Mouse (Mus musculus) limb, embryonic 12.5 days (tissue): ENCODE measurements at regions not wholly inside any gene's neighbourhood (a gene's known extent, or its start where the extent isn't known, plus 50 kb on each side); places are given as distances from the start of the nearest gene placed in this dataset.

Experiments used
- ATAC-seq: fragments of 200-750 bp; cut with Nextera tagmentation; 2 replicates; pipeline ENCODE4 v1.8.0; 2017; ENCODE audit warnings: low read depth, moderate TSS enrichment; ENCODE audit not compliant: insufficient number of reproducible peaks, insufficient read depth, low FRiP score, low TSS enrichment
- H3K27ac ChIP-seq: fragments of 300-500 bp; sonication (generic); 2 replicates; pipeline ENCODE4 v1.5.1; 2016; ENCODE audit warnings: mild to moderate bottlenecking, moderate library complexity
- H3K27me3 ChIP-seq: fragments of 300-500 bp; sonication (generic); 2 replicates; pipeline ENCODE4 v1.6.1; 2016; ENCODE audit warnings: mild to moderate bottlenecking, moderate library complexity
- H3K36me3 ChIP-seq: fragments of 300-500 bp; sonication (generic); 2 replicates; pipeline ENCODE4 v1.6.1; 2016; ENCODE audit warnings: mild to moderate bottlenecking, moderate library complexity
- H3K4me1 ChIP-seq: fragments of 300-500 bp; sonication (generic); replicated peaks from 2 replicates; pipeline ENCODE4 v1.6.1; 2016
- H3K4me2 ChIP-seq: fragments of 300-500 bp; sonication (generic); 2 replicates; pipeline ENCODE4 v1.6.1; 2016; ENCODE audit warnings: mild to moderate bottlenecking, moderate library complexity
- H3K4me3 ChIP-seq: fragments of 300-500 bp; sonication (generic); replicated peaks from 2 replicates; pipeline ENCODE4 v1.5.1; 2016; ENCODE audit warnings: mild to moderate bottlenecking
- H3K9ac ChIP-seq: fragments of 300-500 bp; sonication (generic); replicated peaks from 2 replicates; pipeline ENCODE4 v1.6.1; 2016; ENCODE audit warnings: mild to moderate bottlenecking, moderate library complexity
- H3K9me3 ChIP-seq: fragments of 300-500 bp; sonication (generic); 2 replicates; pipeline ENCODE4 v1.6.1; 2016; ENCODE audit warnings: mild to moderate bottlenecking, moderate library complexity
- WGBS: fragments of 180-500 bp; shearing (Covaris S2); methylation state at CpG from one replicate; pipeline ENCODE4 v1.1.7; 2016; 5-methylcytosine and 5-hydroxymethylcytosine counted together

DNA sequence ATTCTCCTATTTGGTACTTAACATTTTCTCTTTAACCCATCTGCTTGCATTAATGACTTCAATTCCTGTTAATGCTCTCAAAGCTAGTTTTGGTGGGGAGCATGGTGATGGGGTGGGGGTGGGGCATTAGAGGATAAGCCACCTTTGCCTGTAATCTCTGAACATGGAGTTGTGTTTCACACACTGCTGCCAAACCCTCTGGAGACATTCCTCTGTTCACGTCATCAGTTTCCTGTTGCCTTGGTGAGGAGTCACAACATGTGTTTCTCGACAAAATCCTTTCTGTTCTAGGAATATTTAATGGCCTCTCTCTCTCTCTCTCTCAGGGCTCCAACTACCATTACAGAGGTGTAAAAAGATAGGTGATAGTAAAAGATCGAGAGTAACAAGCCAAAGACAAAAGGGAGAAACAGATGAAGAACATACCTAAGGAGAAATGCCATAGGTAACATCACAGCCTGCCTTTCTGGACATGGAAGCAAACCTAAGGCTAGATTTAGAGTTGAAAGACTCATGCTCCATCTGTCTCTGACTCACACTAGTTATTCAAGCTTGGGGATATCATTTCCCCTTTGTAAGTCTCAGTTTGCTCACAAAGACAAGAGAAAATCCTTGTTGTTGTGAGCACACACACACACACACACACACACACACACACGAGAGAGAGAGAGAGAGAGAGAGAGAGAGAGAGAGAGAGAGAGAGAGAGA, 618.6 kb downstream of the Slc22a22 start:
- Histone ChIP-seq H3K27ac (no peak overlapping the region), H3K9ac (no peak overlapping the region), H3K9me3 (no peaks in the 10 kb centered on the region), H3K4me1 (peaks cover 12% of the 10 kb centered on the region), H3K36me3 (no peaks in the 10 kb centered on the region), H3K4me3 (no peak overlapping the region), H3K27me3 (no peaks in the 10 kb centered on the region), H3K4me2 (no peak overlapping the region)
- peak; percentile 52; the same call in 1 of the 2 replicates for ATAC-seq
- WGBS, result 24% methylated on average over 4 of the region's 4 CpGs

- Histone ChIP-seq H3K9me3 (no peaks in the 10 kb centered on the region), H3K27me3 (no peaks in the 10 kb centered on the region), H3K4me3 (no peak overlapping the region), H3K9ac (no peak overlapping the region), H3K36me3 (no peaks in the 10 kb centered on the region), H3K27ac (no peak overlapping the region), H3K4me1 (peaks cover 12% of the 10 kb centered on the region), H3K4me2 (no peak overlapping the region)
- 4% methylated on average over 3 of the region's 3 CpGs for WGBS
- no peak for ATAC-seq
These were observed 619.3 kb downstream of the Slc22a22 start for GRCm38 (mm10) chr15:56858134-56858533.

GRCm38 (mm10) chr15:56856057-56856456, 621.4 kb downstream of the Slc22a22 start:
- Histone ChIP-seq H3K36me3 (no peaks in the 10 kb centered on the region), H3K4me2 (no peak overlapping the region), H3K9ac (no peak overlapping the region), H3K27me3 (no peaks in the 10 kb centered on the region), H3K9me3 (no peaks in the 10 kb centered on the region), H3K27ac (no peak overlapping the region), H3K4me1 (peaks cover 12% of the 10 kb centered on the region), H3K4me3 (no peak overlapping the region)
- ATAC-seq, result no peak
- WGBS, result 5% methylated on average over 2 of the region's 2 CpGs

DNA sequence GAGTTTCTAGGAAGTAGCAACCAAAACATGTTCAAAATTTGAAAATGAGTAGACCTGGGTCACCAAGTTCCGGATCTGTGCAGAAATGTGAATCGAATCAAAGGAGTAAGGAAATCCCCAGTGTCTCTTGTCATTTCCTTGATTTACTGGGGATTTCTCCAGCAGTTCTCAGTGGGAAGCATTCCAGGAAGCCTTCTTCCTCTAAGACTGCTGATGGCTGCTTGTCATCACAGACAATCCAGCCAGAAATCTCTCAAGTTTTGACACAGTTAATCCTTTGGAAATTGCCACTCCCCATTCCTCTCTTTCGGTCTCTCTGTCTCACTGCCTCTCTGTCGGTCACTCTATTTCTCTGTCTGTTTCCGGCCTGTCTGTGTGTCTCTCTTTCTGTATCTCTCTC, 624.3 kb downstream of the Slc22a22 start:
- Histone ChIP-seq H3K27ac (no peak overlapping the region), H3K27me3 (no peaks in the 10 kb centered on the region), H3K36me3 (no peaks in the 10 kb centered on the region), H3K4me1 (peaks cover 2% of the 10 kb centered on the region; the same call in 1 of the 2 replicates), H3K9ac (no peak overlapping the region), H3K4me3 (no peak overlapping the region), H3K4me2 (no peak overlapping the region), H3K9me3 (no peaks in the 10 kb centered on the region)
- ATAC-seq, result no peak
- 78% methylated on average over 5 of the region's 5 CpGs for WGBS

DNA sequence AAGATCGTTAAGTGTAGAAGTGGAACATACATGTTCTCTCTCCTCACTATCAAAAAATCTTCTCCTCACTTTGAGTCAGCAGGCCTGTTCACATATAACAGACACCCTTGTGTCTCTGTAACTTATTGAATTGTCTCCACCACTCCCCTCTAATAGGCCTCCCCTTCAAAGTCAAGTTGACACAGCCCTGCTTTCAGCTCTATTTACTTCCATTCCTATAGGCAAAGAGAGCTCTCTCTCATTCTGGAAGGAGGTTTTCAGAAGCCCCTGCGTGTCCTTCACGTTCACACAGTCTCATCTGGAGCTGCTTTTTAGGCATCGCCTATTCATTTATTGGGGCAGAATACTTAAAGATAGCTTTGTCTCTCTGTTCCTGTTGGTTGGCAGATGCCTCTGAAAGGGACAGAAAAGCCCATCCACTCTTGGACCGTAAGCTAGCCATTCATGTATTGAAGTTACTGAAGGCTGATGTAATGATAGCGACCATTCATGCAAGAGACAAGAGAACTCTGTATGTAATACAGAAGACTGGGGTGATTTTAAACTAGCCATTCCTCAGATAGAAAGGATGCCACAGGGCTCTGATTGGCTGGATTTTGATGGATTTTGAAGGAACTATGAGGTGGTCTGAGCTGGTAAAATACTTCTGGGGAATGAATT, 629.8 kb downstream of the Slc22a22 start:
- H3K9ac ChIP-seq, result no peak overlapping the region
- no peak for ATAC-seq
- H3K4me1 ChIP-seq, result no peaks in the 10 kb centered on the region
- 89% methylated on average over 6 of the region's 6 CpGs for WGBS
- no peaks in the 10 kb centered on the region for H3K27me3 ChIP-seq
- H3K36me3 ChIP-seq, result no peaks in the 10 kb centered on the region
- H3K27ac ChIP-seq, result no peak overlapping the region
- H3K4me2 ChIP-seq, result no peak overlapping the region
- no peak overlapping the region for H3K4me3 ChIP-seq
- H3K9me3 ChIP-seq, result no peaks in the 10 kb centered on the region

DNA sequence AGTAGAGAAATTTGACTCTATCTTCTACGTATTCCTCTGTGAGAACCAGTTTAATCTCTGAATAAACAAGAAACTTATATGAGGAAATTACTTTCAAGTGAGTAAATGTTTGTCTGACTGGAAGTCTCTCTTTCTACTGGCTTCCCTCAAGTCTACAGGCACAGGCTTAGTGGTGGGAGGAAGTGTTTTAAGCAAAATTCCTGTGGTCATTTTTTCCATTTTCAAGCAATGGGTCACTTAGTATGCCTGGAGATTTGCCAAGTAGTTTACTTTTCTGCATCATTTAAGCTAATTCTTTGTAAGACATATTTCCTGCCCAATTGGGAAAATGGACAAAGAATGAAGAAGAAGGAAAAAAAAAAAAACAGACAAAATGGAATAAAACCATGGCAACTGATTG, 632.9 kb downstream of the Slc22a22 start:
- ATAC-seq, result no peak
- H3K36me3 ChIP-seq, result no peaks in the 10 kb centered on the region
- no peak overlapping the region for H3K4me2 ChIP-seq
- H3K9ac ChIP-seq, result no peak overlapping the region
- no peaks in the 10 kb centered on the region for H3K27me3 ChIP-seq
- 87% methylated on average over 1 of the region's 1 CpGs for WGBS
- no peaks in the 10 kb centered on the region for H3K4me1 ChIP-seq
- no peak overlapping the region for H3K27ac ChIP-seq
- no peak overlapping the region for H3K4me3 ChIP-seq
- no peaks in the 10 kb centered on the region for H3K9me3 ChIP-seq

GRCm38 (mm10) chr15:56841516-56841915, 635.9 kb downstream of the Slc22a22 start:
- WGBS, result 89% methylated on average over 3 of the region's 3 CpGs
- no peak overlapping the region for H3K27ac ChIP-seq
- ATAC-seq, result no peak

GRCm38 (mm10) chr15:56837292-56837691, 640.1 kb downstream of the Slc22a22 start:
- ATAC-seq, result no peak

More at GRCm38 (mm10) chr15:56841516-56841915, 635.9 kb downstream of the Slc22a22 start:
- Histone ChIP-seq H3K27me3 (no peaks in the 10 kb centered on the region), H3K36me3 (no peaks in the 10 kb centered on the region), H3K4me2 (no peak overlapping the region), H3K9ac (no peak overlapping the region), H3K4me3 (no peak overlapping the region), H3K4me1 (no peaks in the 10 kb centered on the region), H3K9me3 (no peaks in the 10 kb centered on the region)

GRCm38 (mm10) chr15:56834621-56835020, 642.8 kb downstream of the Slc22a22 start:
- Histone ChIP-seq H3K9ac (no peak overlapping the region), H3K27me3 (no peaks in the 10 kb centered on the region), H3K4me1 (no peaks in the 10 kb centered on the region), H3K36me3 (no peaks in the 10 kb centered on the region), H3K27ac (no peak overlapping the region), H3K4me2 (no peak overlapping the region), H3K4me3 (no peak overlapping the region), H3K9me3 (no peaks in the 10 kb centered on the region)
- 77% methylated on average over 2 of the region's 2 CpGs for WGBS
- no peak for ATAC-seq

More at GRCm38 (mm10) chr15:56837292-56837691, 640.1 kb downstream of the Slc22a22 start:
- WGBS, result 100% methylated on average over 1 of the region's 1 CpGs
- Histone ChIP-seq H3K27me3 (no peaks in the 10 kb centered on the region), H3K27ac (no peak overlapping the region), H3K9ac (no peak overlapping the region), H3K9me3 (no peaks in the 10 kb centered on the region), H3K4me3 (no peak overlapping the region), H3K4me1 (no peaks in the 10 kb centered on the region), H3K4me2 (no peak overlapping the region), H3K36me3 (no peaks in the 10 kb centered on the region)

DNA sequence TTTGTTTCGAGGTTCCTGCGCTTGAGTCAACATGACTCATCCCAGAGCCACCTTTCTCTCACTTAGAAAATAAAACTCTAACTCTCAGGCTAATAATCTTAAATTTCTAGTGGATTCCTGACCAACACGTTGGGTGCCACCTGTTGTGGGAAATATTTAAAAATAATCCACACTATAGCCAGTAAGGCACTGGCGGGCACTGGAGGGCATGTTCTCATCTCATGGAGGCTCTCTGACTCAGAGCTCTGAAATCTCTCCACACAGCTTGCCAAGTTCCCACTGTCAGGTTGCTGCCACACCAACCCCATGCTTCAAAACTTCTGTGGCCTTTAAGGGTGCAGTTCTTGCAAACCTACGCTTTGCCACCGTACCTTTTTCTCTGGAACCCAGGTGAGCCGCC, 644.8 kb downstream of the Slc22a22 start:
- Histone ChIP-seq H3K36me3 (no peaks in the 10 kb centered on the region), H3K4me2 (no peak overlapping the region), H3K27me3 (no peaks in the 10 kb centered on the region), H3K4me3 (no peak overlapping the region), H3K27ac (no peak overlapping the region), H3K9ac (no peak overlapping the region), H3K4me1 (no peaks in the 10 kb centered on the region), H3K9me3 (no peaks in the 10 kb centered on the region)
- WGBS, result 88% methylated on average over 7 of the region's 7 CpGs
- ATAC-seq, result no peak

DNA sequence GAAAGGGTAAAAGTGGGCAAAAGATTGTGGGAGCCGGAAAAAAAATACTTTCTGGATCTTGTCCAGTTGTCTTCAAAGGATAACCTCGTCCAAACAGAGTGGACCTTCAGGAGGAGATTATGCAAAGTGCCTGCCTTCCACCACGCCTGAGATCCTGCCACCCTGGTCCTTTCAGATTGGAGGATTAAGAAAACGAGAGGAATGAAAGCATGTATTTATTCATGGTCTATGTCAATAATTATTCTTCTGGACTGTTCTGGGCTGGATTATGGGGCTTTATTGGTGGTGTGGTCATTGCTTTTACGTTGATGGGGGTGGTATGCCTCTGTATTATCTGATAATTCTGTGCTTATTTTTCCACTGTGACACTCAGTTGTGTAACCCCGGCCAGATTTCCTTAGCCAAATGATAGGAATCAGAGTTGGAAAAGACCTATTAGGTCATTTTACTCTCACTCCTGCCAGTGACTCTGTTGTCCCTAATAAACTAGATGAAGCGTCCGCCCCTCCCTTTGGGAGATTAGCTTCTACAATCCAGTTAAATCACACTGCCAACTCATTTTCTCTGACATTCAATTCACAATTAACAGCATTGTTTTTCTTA, 656.3 kb downstream of the Slc22a22 start:
- Histone ChIP-seq H3K9ac (no peak overlapping the region), H3K27me3 (no peaks in the 10 kb centered on the region), H3K4me2 (no peak overlapping the region), H3K27ac (no peak overlapping the region), H3K4me1 (no peaks in the 10 kb centered on the region), H3K36me3 (no peaks in the 10 kb centered on the region), H3K9me3 (no peaks in the 10 kb centered on the region), H3K4me3 (no peak overlapping the region)
- ATAC-seq, result no peak
- WGBS, result 74% methylated on average over 8 of the region's 8 CpGs
